Mouse (Mus musculus): ENCODE data around the gene Zfp367. TPM values are rescaled to one million over a fixed set of nuclear protein-coding genes. Genes with fewer than 3 reads are reported as not detected.

Zfp367 gene
- total and polyA plus RNA-seq, 3 experiments, result 12.6 to 33.7 (median 23.8) TPM

DNA sequence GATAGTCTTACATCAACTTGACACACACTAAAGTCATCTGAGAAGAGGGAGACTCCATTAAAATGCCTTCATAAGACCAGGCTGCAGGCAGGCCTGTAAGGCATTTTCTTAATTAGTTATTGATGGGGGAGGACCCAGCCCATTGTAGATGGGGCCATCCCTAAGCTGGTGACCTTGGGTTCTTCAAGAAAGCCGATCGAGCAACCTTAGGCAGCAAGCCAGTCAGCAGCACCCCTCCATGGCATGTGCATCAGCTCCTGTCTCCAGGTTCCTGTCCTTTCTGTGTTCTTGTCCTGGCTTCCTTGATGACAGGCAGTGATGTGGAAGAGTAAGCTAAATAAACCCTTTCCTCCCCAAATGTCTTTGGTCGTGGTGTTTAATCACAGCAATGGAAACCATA, 60.9 kb downstream of the Zfp367 start:
- no peak for DNase-seq (ENCODE audit: extremely low read depth)
- Histone ChIP-seq H3K36me3 (replicated peaks in 1 of 2; ENCODE audit: control insufficient read depth in 1 of 2, insufficient read depth in 1 of 2, low read length in 1 of 2) (peaks cover 0 to 4% of the 10 kb centered on the region in 2 experiments), H3K9me3 (replicated peaks; ENCODE audit: low read length) (no peaks in the 10 kb centered on the region), H3K79me2 (replicated peaks; ENCODE audit: control insufficient read depth, extremely low read depth, insufficient read depth, poor library complexity, severe bottlenecking) (no peaks in the 10 kb centered on the region), H3K27ac (ENCODE audit: insufficient read depth, low read depth) (no peak overlapping the region), H3K27me3 (replicated peaks) (no peaks in the 10 kb centered on the region), H3K4me3 (replicated peaks in 1 of 3; ENCODE audit: low read depth in 2 of 3, low read length in 2 of 3, poor library complexity in 1 of 3) (no peak overlapping the region), H3K4me2 (ENCODE audit: insufficient read depth, low read depth, poor library complexity, severe bottlenecking) (no peak overlapping the region), H3K9ac (ENCODE audit: insufficient read depth, low read depth) (no peak overlapping the region), H3K4me1 (ENCODE audit: control insufficient read depth in 1 of 2, insufficient read depth in 2 of 2) (no peaks in the 10 kb centered on the region)
- in situ Hi-C loops (cut with MboI; ENCODE audit: low pct_ligation_motif_present, low pct_unique_long_range_greater_than_20kb, low sequenced_read_pairs), result no loop called here
- dilution Hi-C loops (cut with MboI; ENCODE audit: extremely low pct_ligation_motif_present, extremely low pct_unique_long_range_greater_than_20kb, low sequenced_read_pairs), result no loop called here
- TF ChIP-seq ZNF384 (IDR thresholded peaks at IDR 0.05; ENCODE audit: low read depth, low read length) (no peak), MAZ (IDR thresholded peaks at IDR 0.05; ENCODE audit: low read depth, low read length) (no peak), ZC3H11A (IDR thresholded peaks at IDR 0.05; ENCODE audit: low read depth, low read length) (no peak), UBTF (IDR thresholded peaks at IDR 0.05; ENCODE audit: low read depth, low read length) (no peak), MEF2A (IDR thresholded peaks at IDR 0.05; ENCODE audit: borderline replicate concordance, low read depth, low read length) (no peak), USF1 (IDR thresholded peaks at IDR 0.05; ENCODE audit: low read depth, low read length) (no peak), KAT2A (IDR thresholded peaks at IDR 0.05; ENCODE audit: insufficient replicate concordance, low read length) (no peak), JUN (IDR thresholded peaks at IDR 0.05; ENCODE audit: insufficient read depth, low read depth, low read length) (no peak), JUND (conservative IDR thresholded peaks at IDR 0.05; ENCODE audit: low read depth, low read length) (no peak)

DNA sequence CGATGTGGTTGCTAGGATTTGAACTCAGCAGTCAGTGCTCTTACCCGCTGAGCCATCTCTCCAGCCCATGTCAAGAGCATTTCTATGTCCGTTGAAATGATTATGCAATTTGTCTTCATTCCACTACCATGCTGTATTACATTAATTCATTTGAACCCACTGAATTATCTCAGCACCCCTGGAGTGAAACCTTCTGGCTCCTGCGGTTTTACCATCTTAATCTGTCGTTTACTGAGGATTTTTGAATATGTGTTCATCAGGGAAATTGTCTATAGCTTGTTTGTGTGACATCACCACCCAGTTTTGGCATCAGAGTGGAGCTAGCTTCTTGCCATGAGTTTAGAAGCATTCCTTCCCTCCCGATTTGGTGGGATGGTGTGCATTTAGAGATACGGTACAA, 62.0 kb downstream of the Zfp367 start:
- TF ChIP-seq TBP (conservative IDR thresholded peaks at IDR 0.05; ENCODE audit: low read depth, low read length), result no peak
- TF ChIP-seq ETS1 (conservative IDR thresholded peaks at IDR 0.05; ENCODE audit: low read depth, low read length), result no peak
- no peak for TF ChIP-seq GABPA (IDR thresholded peaks at IDR 0.05; ENCODE audit: insufficient replicate concordance, low read depth, low read length)
- Histone ChIP-seq H3K36me3 (replicated peaks in 1 of 2; ENCODE audit: control insufficient read depth in 1 of 2, insufficient read depth in 1 of 2, low read length in 1 of 2) (no peaks in the 10 kb centered on the region), H3K79me2 (replicated peaks; ENCODE audit: control insufficient read depth, extremely low read depth, insufficient read depth, poor library complexity, severe bottlenecking) (no peaks in the 10 kb centered on the region), H3K4me2 (ENCODE audit: insufficient read depth, low read depth, poor library complexity, severe bottlenecking) (no peak overlapping the region), H3K27ac (ENCODE audit: insufficient read depth, low read depth) (no peak overlapping the region), H3K4me1 (ENCODE audit: control insufficient read depth in 1 of 2, insufficient read depth in 2 of 2) (no peaks in the 10 kb centered on the region), H3K9ac (ENCODE audit: insufficient read depth, low read depth) (no peak overlapping the region), H3K27me3 (replicated peaks) (no peaks in the 10 kb centered on the region), H3K9me3 (replicated peaks; ENCODE audit: low read length) (no peaks in the 10 kb centered on the region), H3K4me3 (replicated peaks in 1 of 3; ENCODE audit: low read depth in 2 of 3, low read length in 2 of 3, poor library complexity in 1 of 3) (no peak overlapping the region)
- in situ Hi-C loops (cut with MboI; ENCODE audit: low pct_ligation_motif_present, low pct_unique_long_range_greater_than_20kb, low sequenced_read_pairs), result no loop called here
- no peak for DNase-seq (ENCODE audit: extremely low read depth)
- dilution Hi-C loops (cut with MboI; ENCODE audit: extremely low pct_ligation_motif_present, extremely low pct_unique_long_range_greater_than_20kb, low sequenced_read_pairs), result no loop called here

DNA sequence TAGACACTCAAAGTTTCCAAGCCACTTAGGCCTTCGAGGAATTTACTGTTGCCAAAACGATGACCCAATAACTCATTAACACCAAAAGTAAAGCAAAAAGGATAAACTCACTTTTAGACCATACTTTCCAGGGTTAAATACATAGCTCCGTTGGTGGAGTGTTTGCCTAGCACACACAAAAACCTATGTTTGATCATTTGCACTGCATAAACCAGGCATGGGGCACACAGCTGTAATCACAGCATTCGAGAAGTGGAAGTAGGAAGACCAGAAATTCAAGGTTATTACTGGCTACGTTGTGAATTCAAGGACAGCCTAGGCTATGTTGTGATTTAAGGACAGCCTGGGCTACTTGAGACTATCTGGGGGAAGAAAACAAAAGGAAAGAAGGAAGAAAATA, 62.7 kb downstream of the Zfp367 start:
- Histone ChIP-seq H3K27ac (ENCODE audit: insufficient read depth, low read depth) (no peak overlapping the region), H3K4me2 (ENCODE audit: insufficient read depth, low read depth, poor library complexity, severe bottlenecking) (no peak overlapping the region), H3K4me1 (ENCODE audit: control insufficient read depth in 1 of 2, insufficient read depth in 2 of 2) (no peaks in the 10 kb centered on the region), H3K79me2 (replicated peaks; ENCODE audit: control insufficient read depth, extremely low read depth, insufficient read depth, poor library complexity, severe bottlenecking) (no peaks in the 10 kb centered on the region), H3K9me3 (replicated peaks; ENCODE audit: low read length) (no peaks in the 10 kb centered on the region), H3K27me3 (replicated peaks) (no peaks in the 10 kb centered on the region), H3K9ac (ENCODE audit: insufficient read depth, low read depth) (no peak overlapping the region), H3K36me3 (replicated peaks in 1 of 2; ENCODE audit: control insufficient read depth in 1 of 2, insufficient read depth in 1 of 2, low read length in 1 of 2) (no peaks in the 10 kb centered on the region), H3K4me3 (replicated peaks in 1 of 3; ENCODE audit: low read depth in 2 of 3, low read length in 2 of 3, poor library complexity in 1 of 3) (no peak overlapping the region)
- in situ Hi-C loops (cut with MboI; ENCODE audit: low pct_ligation_motif_present, low pct_unique_long_range_greater_than_20kb, low sequenced_read_pairs) (no loop called here), dilution Hi-C loops (cut with MboI; ENCODE audit: extremely low pct_ligation_motif_present, extremely low pct_unique_long_range_greater_than_20kb, low sequenced_read_pairs) (no loop called here)
- no peak for DNase-seq (ENCODE audit: extremely low read depth)
- TF ChIP-seq NRF1 (IDR thresholded peaks at IDR 0.05; ENCODE audit: low read depth, low read length) (no peak), ZNF384 (IDR thresholded peaks at IDR 0.05; ENCODE audit: low read depth, low read length) (no peak), CHD2 (IDR thresholded peaks at IDR 0.05; ENCODE audit: low read length) (no peak), NELFE (IDR thresholded peaks at IDR 0.05; ENCODE audit: low read depth, low read length) (no peak), ZC3H11A (IDR thresholded peaks at IDR 0.05; ENCODE audit: low read depth, low read length) (no peak), RAD21 (IDR thresholded peaks at IDR 0.05; ENCODE audit: low read depth, low read length) (no peak), GABPA (IDR thresholded peaks at IDR 0.05; ENCODE audit: insufficient replicate concordance, low read depth, low read length) (no peak), ELF1 (IDR thresholded peaks at IDR 0.05; ENCODE audit: low read depth, low read length) (no peak), SIN3A (IDR thresholded peaks at IDR 0.05; ENCODE audit: low read length) (no peak), MAZ (IDR thresholded peaks at IDR 0.05; ENCODE audit: low read depth, low read length) (no peak), JUND (conservative IDR thresholded peaks at IDR 0.05; ENCODE audit: low read depth, low read length) (no peak), ZKSCAN1 (IDR thresholded peaks at IDR 0.05; ENCODE audit: borderline replicate concordance, low read depth, low read length) (no peak), ZMIZ1 (IDR thresholded peaks at IDR 0.05; ENCODE audit: low read depth, low read length) (no peak), POLR2AphosphoS2 (IDR thresholded peaks at IDR 0.05; ENCODE audit: low read depth, low read length) (no peak), TBP (conservative IDR thresholded peaks at IDR 0.05; ENCODE audit: low read depth, low read length) (no peak), POLR2A (IDR thresholded peaks at IDR 0.05; ENCODE audit: low read depth, low read length) (no peak), EP300 (IDR thresholded peaks at IDR 0.05; ENCODE audit: low read length) (no peak), E2F4 (IDR thresholded peaks at IDR 0.05; ENCODE audit: insufficient replicate concordance, low read depth, low read length) (no peak), MAX (IDR thresholded peaks at IDR 0.05; ENCODE audit: low read length) (no peak), CHD1 (IDR thresholded peaks at IDR 0.05; ENCODE audit: low read depth, low read length) (no peak)
